Mouse (Mus musculus) C2C12 (cell line): ENCODE data around the gene Sppl2c.

Experiments used
- CEBPB ChIP-seq: IDR thresholded peaks from one replicate; pipeline ENCODE4 v1.6.1; 2011; ENCODE audit warnings: low read depth, mild to moderate bottlenecking, control low read depth, moderate library complexity
- CTCF ChIP-seq: IDR thresholded peaks from one replicate; pipeline ENCODE4 v1.5.1; 2011; ENCODE audit not compliant: control insufficient read depth, insufficient read depth, insufficient read length
- FOSL1 ChIP-seq: IDR thresholded peaks from one replicate; pipeline ENCODE4 v1.8.0; 2011; ENCODE audit warnings: mild to moderate bottlenecking, low read length; ENCODE audit not compliant: poor library complexity, insufficient read depth, severe bottlenecking
- MAX ChIP-seq: IDR thresholded peaks from one replicate; pipeline ENCODE4 v1.6.1; 2011; ENCODE audit warnings: mild to moderate bottlenecking, control low read depth
- MYOD1 ChIP-seq: IDR thresholded peaks from one replicate; pipeline ENCODE4 v1.6.1; 2011; ENCODE audit warnings: low read depth; ENCODE audit not compliant: control insufficient read depth, insufficient read length
- MYOG ChIP-seq: IDR thresholded peaks from one replicate; pipeline ENCODE4 v1.6.1; 2011; ENCODE audit not compliant: control insufficient read depth, insufficient read length; ENCODE audit errors: extremely low read depth
- USF1 ChIP-seq: IDR thresholded peaks from one replicate; pipeline ENCODE4 v1.6.1; 2011; ENCODE audit warnings: low read depth, mild to moderate bottlenecking, control low read depth, moderate library complexity

GRCm38 (mm10) chr11:104179804-104180203 lies 6.3 kb upstream of the Sppl2c start:
- TF ChIP-seq MAX = no peak
- TF ChIP-seq CTCF = no peak
- TF ChIP-seq USF1 = no peak
- TF ChIP-seq MYOG = no peak
- no peak for TF ChIP-seq CEBPB
- no peak for TF ChIP-seq MYOD1
- TF ChIP-seq FOSL1 = no peak
